Mouse (Mus musculus) ES-Bruce4 (cell line): ENCODE data around the gene Mc3r.

ENCODE experiments used
- CTCF ChIP-seq: IDR thresholded peaks from one replicate; pipeline ENCODE4 v1.8.1; 2011; ENCODE audit warnings: low read depth, low read length
- EP300 ChIP-seq: IDR thresholded peaks from 2 replicates; pipeline ENCODE4 v1.6.1; 2011; ENCODE audit warnings: low read depth, low read length; ENCODE audit not compliant: insufficient read depth

- TF ChIP-seq CTCF (no peak), EP300 (no peak)
Measured at GRCm38 (mm10) chr2:172282071-172282710, 33.9 kb downstream of the Mc3r start.
